In genomic region chr19:55107896-55108295, GRCm38 (mm10) we compare ENCODE assay signal across 24 mouse cellular contexts. TPM values are rescaled to one million over a fixed set of nuclear protein-coding genes. Genes with fewer than 3 reads are reported as not detected.
DNase-seq lines count a peak whose midpoint lies in the region; ATAC-seq and TF ChIP-seq lines count a peak whose summit lies in the region.
"Had no signal": no experiment of that assay in that cellular context is flagged by ENCODE, and none has a peak within 500 bp of the region (broad histone marks: within the 10 kb centered on the region; RNA-seq: fewer than 3 reads in every experiment).

No protein-coding gene starts in this region.

- H3K9ac ChIP-seq in liver, adult 2 months (ENCODE audit: low read depth, low read length), result no peak overlapping the region
- H3K9ac ChIP-seq in liver, embryonic 11.5 days (ENCODE audit: low read depth, low read length), result no peak overlapping the region
- H3K9ac ChIP-seq in intestine, embryonic 16.5 days (ENCODE audit: low read depth, low read length), result no peak overlapping the region
- H3K9ac ChIP-seq: embryonic facial prominence, embryonic 13.5 days; forebrain, embryonic 12.5 days; heart, embryonic 15.5 days; hindbrain, embryonic 13.5 days; liver, embryonic 15.5 days; midbrain, embryonic 15.5 days had no signal

- peak; percentile 27 for DNase-seq in embryo, embryonic 10 days (ENCODE audit: low spot score)
- DNase-seq in embryo, embryonic 9.5 days (ENCODE audit: extremely low spot score), result no peak
- peak; percentile 83 for DNase-seq in liver, adult 2 months (ENCODE audit: extremely low read depth, low read depth, low spot score)
- no peak for DNase-seq in liver, embryonic 11.5 days (ENCODE audit: low spot score)
- DNase-seq in kidney, postnatal 36 days, result peak; percentile 61 to 72
- DNase-seq: adrenal gland, postnatal 10 days; cerebellum, adult 18-20 months; cerebellum, postnatal 14 days; gastrocnemius, postnatal 25 days; heart, postnatal 36 days; lung, postnatal 36 days; right cerebral cortex, adult 18-20 months; right cerebral cortex, postnatal 4 days; thymus, postnatal 14 days had no signal

- no peaks in the 10 kb centered on the region for H3K9me3 ChIP-seq in liver, embryonic 11.5 days (ENCODE audit: control insufficient read depth, low read length)
- no peaks in the 10 kb centered on the region for H3K9me3 ChIP-seq in intestine, embryonic 16.5 days (ENCODE audit: control insufficient read depth, low read length)
- H3K9me3 ChIP-seq: embryonic facial prominence, embryonic 13.5 days; forebrain, embryonic 12.5 days; heart, embryonic 15.5 days; hindbrain, embryonic 13.5 days; liver, embryonic 15.5 days; midbrain, embryonic 15.5 days had no signal

- no peak for ATAC-seq in liver, embryonic 11.5 days (replicated peaks; ENCODE audit: low FRiP score)
- ATAC-seq in intestine, embryonic 16.5 days, result 0 out of 2 replicates have a peak, but pooled peaks have one; percentile 28
- no peak for ATAC-seq in megakaryocyte progenitor cell, adult 5-6 weeks (replicated peaks; ENCODE audit: poor library complexity)
- ATAC-seq: midbrain, embryonic 15.5 days had no signal

- TF ChIP-seq CTCF in liver, adult 2 months (IDR thresholded peaks at IDR 0.05; ENCODE audit: low read depth, low read length), result no peak

- H3K36me3 ChIP-seq in liver, adult 2 months (ENCODE audit: control insufficient read depth, insufficient read depth, low read length), result peaks cover 18% of the 10 kb centered on the region
- H3K36me3 ChIP-seq in liver, embryonic 11.5 days (ENCODE audit: control insufficient read depth, insufficient read depth, low read length), result no peaks in the 10 kb centered on the region
- no peaks in the 10 kb centered on the region for H3K36me3 ChIP-seq in intestine, embryonic 16.5 days (ENCODE audit: control insufficient read depth, insufficient read depth, low read length)
- H3K36me3 ChIP-seq: embryonic facial prominence, embryonic 13.5 days; forebrain, embryonic 12.5 days; heart, embryonic 15.5 days; hindbrain, embryonic 13.5 days; liver, embryonic 15.5 days; midbrain, embryonic 15.5 days had no signal

- peaks cover 33% of the 10 kb centered on the region for H3K79me2 ChIP-seq in liver, adult 2 months (ENCODE audit: control insufficient read depth, insufficient read depth, low read length)

- peaks cover 54% of the 10 kb centered on the region for H3K4me1 ChIP-seq in liver, adult 2 months (ENCODE audit: control insufficient read depth, insufficient read depth, low read length)
- H3K4me1 ChIP-seq in liver, embryonic 11.5 days (replicated peaks; ENCODE audit: control insufficient read depth, insufficient read depth, low read length), result 0 out of 2 replicates have a peak, but pooled peaks cover 3% of the 10 kb centered on the region
- H3K4me1 ChIP-seq in intestine, embryonic 16.5 days (ENCODE audit: control insufficient read depth, insufficient read depth, low read length), result peaks cover 5% of the 10 kb centered on the region
- H3K4me1 ChIP-seq: embryonic facial prominence, embryonic 13.5 days; hindbrain, embryonic 13.5 days had no signal

- no peak for TF ChIP-seq POLR2A in liver, adult 2 months (IDR thresholded peaks at IDR 0.05; ENCODE audit: extremely low read depth, insufficient read depth, low read length)

- H3K27me3 ChIP-seq in liver, adult 2 months (ENCODE audit: control insufficient read depth, insufficient read depth, low read length), result no peaks in the 10 kb centered on the region
- H3K27me3 ChIP-seq in liver, embryonic 11.5 days (replicated peaks; ENCODE audit: control insufficient read depth, insufficient read depth, low read length), result no peaks in the 10 kb centered on the region
- H3K27me3 ChIP-seq in intestine, embryonic 16.5 days (replicated peaks; ENCODE audit: control insufficient read depth, insufficient read depth, low read length), result no peaks in the 10 kb centered on the region
- H3K27me3 ChIP-seq: embryonic facial prominence, embryonic 13.5 days; forebrain, embryonic 12.5 days; heart, embryonic 15.5 days; hindbrain, embryonic 13.5 days; midbrain, embryonic 15.5 days had no signal

- no peak overlapping the region for H3K4me2 ChIP-seq in liver, embryonic 11.5 days
- H3K4me2 ChIP-seq in intestine, embryonic 16.5 days (ENCODE audit: low read depth, low read length), result no peak overlapping the region
- H3K4me2 ChIP-seq: embryonic facial prominence, embryonic 13.5 days; forebrain, embryonic 12.5 days; heart, embryonic 15.5 days; hindbrain, embryonic 13.5 days; liver, embryonic 15.5 days; midbrain, embryonic 15.5 days had no signal

- 9% methylated on average over 3 of the region's 3 CpGs for WGBS in liver, adult 2 months
- WGBS in liver, embryonic 11.5 days, result 25% methylated on average over 3 of the region's 3 CpGs
- 30% methylated on average over 3 of the region's 3 CpGs for WGBS in intestine, embryonic 16.5 days

- H3K27ac ChIP-seq in liver, adult 2 months (replicated peaks; ENCODE audit: insufficient read depth, low read depth, low read length), result peak overlapping the region; percentile 33
- no peak overlapping the region for H3K27ac ChIP-seq in liver, embryonic 11.5 days (ENCODE audit: low read depth, low read length)
- H3K27ac ChIP-seq in intestine, embryonic 16.5 days (ENCODE audit: low read length), result no peak overlapping the region
- H3K27ac ChIP-seq: embryonic facial prominence, embryonic 13.5 days; forebrain, embryonic 12.5 days; heart, embryonic 15.5 days; hindbrain, embryonic 13.5 days; liver, embryonic 15.5 days; midbrain, embryonic 15.5 days had no signal

- no peak overlapping the region for H3K4me3 ChIP-seq in liver, adult 2 months (ENCODE audit: insufficient read depth, low read depth, low read length)
- no peak overlapping the region for H3K4me3 ChIP-seq in liver, embryonic 11.5 days (ENCODE audit: low read depth, low read length)
- no peak overlapping the region for H3K4me3 ChIP-seq in intestine, embryonic 16.5 days (ENCODE audit: low read length)
- H3K4me3 ChIP-seq: embryonic facial prominence, embryonic 13.5 days; erythroblast, embryonic 14.5 days; forebrain, embryonic 12.5 days; heart, embryonic 15.5 days; hindbrain, embryonic 13.5 days; liver, embryonic 15.5 days; midbrain, embryonic 15.5 days; myocyte had no signal

RNA-seq across cellular contexts. Expression of gene Gpam, which starts 19.1 kb away (rescaled TPM):
- 261 and 274 TPM in 2 replicates for total RNA-seq in liver, adult 2 months (2014; rRNA removed)
- 90.2 and 102 TPM in 2 replicates for polyA plus RNA-seq in liver, adult 2 months (2012; rRNA removed)
- 36.3 and 42.2 TPM in 2 replicates for polyA plus RNA-seq in liver, embryonic 11.5 days (2014; fragmentation: Nextera tagmentation; extraction: Ambion mirVana)
- 21.5 and 25.5 TPM in 2 replicates for polyA plus RNA-seq in intestine, embryonic 16.5 days (2015; fragmentation: Nextera tagmentation; extraction: Ambion mirVana)
- total RNA-seq in megakaryocyte progenitor cell, adult 5-6 weeks (2015), result 6.6 and 7.9 TPM in 2 replicates
- 12.5 and 14.2 TPM in 2 replicates for total RNA-seq in megakaryocyte progenitor cell, adult 5-6 weeks (2017)

Comparison
In these comparisons a context has a peak if more than half of its experiments do, and no peak if none do; other contexts are left out.
1. DNase-seq: peak in embryo, embryonic 10 days (single experiment), liver, adult 2 months (single experiment) and kidney, postnatal 36 days (2 of 2); none in embryo, embryonic 9.5 days (single experiment) and liver, embryonic 11.5 days (single experiment).